Mouse (Mus musculus) megakaryocyte, adult 5-6 weeks (primary cell): Measurements from ENCODE around the gene Polr1a. TPM values are rescaled to one million over a fixed set of nuclear protein-coding genes. Genes with fewer than 3 reads are reported as not detected.

ENCODE experiments used
- ATAC-seq: 2 replicates; pipeline ENCODE4 v1.8.0; 2016; ENCODE audit warnings: mild to moderate bottlenecking, inconsistent platforms; ENCODE audit not compliant: poor library complexity, severe bottlenecking
- total RNA-seq, 2 experiments: library from RNA; stranded (forward) in 1 of 2; stranded (reverse) in 1 of 2; fragments of 153-499, 151-499 nt in 1 of 2; fragments of 221-1000, 200-1000 nt in 1 of 2; gene quantifications; 2 replicates each; pipeline versions ENCODE4 v1.2.3 to v1.2.4; 2015 to 2017

Polr1a gene
- total RNA-seq, 2 experiments from 2014 or later: 20.6 to 52.7 TPM

GRCm38 (mm10) chr6:71994004-71994403 is 85.2 kb downstream of the Polr1a start:
- ATAC-seq: no peak

GRCm38 (mm10) chr6:71995081-71995480 is 86.2 kb downstream of the Polr1a start:
- no peak for ATAC-seq

GRCm38 (mm10) chr6:71997215-71997614 is 88.4 kb downstream of the Polr1a start:
- ATAC-seq: no peak

GRCm38 (mm10) chr6:71999917-72000512 is 91.2 kb downstream of the Polr1a start:
- ATAC-seq: no peak

- no peak for ATAC-seq
These were observed 92.4 kb downstream of the Polr1a start for GRCm38 (mm10) chr6:72001220-72001777.

GRCm38 (mm10) chr6:72007411-72008212 is 98.8 kb downstream of the Polr1a start:
- ATAC-seq: no peak

- no peak for ATAC-seq
These were observed 99.4 kb downstream of the Polr1a start for GRCm38 (mm10) chr6:72008213-72008655.

- no peak for ATAC-seq
These were observed 100.6 kb downstream of the Polr1a start for GRCm38 (mm10) chr6:72009454-72009853.

GRCm38 (mm10) chr6:72014033-72014432 is 105.2 kb downstream of the Polr1a start:
- ATAC-seq: no peak

GRCm38 (mm10) chr6:72018052-72018451 is 109.2 kb downstream of the Polr1a start:
- ATAC-seq: 0 out of 2 replicates have a peak, but pooled peaks have one; percentile 24

- ATAC-seq: peak; percentile 68
These were observed 116.6 kb downstream of the Polr1a start for GRCm38 (mm10) chr6:72025497-72025896.

- ATAC-seq: no peak
These were observed 119.2 kb downstream of the Polr1a start for GRCm38 (mm10) chr6:72028079-72028478.

GRCm38 (mm10) chr6:72029674-72030073 is 120.8 kb downstream of the Polr1a start:
- no peak for ATAC-seq

Other genes with a start within 250 kb of the Polr1a start
- 0.05 TPM in 1 of 2 replicates, not detected in the other for gene Reep1, start 201.5 kb upstream of the Polr1a start, total RNA-seq (2015)
- 0.15 TPM in 1 of 2 replicates, not detected in the other for gene Reep1, start 201.5 kb upstream of the Polr1a start, total RNA-seq (2017)
- gene Mrpl35, start 82.1 kb upstream of the Polr1a start, total RNA-seq (2015): 24.7 and 25.6 TPM in 2 replicates
- gene Mrpl35, start 82.1 kb upstream of the Polr1a start, total RNA-seq (2017): 12.0 and 18.1 TPM in 2 replicates
- 97.2 and 101 TPM in 2 replicates for gene Immt, start 77.7 kb upstream of the Polr1a start, total RNA-seq (2015)
- 76.5 and 88.6 TPM in 2 replicates for gene Immt, start 77.7 kb upstream of the Polr1a start, total RNA-seq (2017)
- 49.9 and 52.8 TPM in 2 replicates for gene Ptcd3, start 303 bp upstream of the Polr1a start, total RNA-seq (2015)
- 63.1 and 72.9 TPM in 2 replicates for gene Ptcd3, start 303 bp upstream of the Polr1a start, total RNA-seq (2017)
- 57.9 and 69.2 TPM in 2 replicates for gene St3gal5, start 188.5 kb downstream of the Polr1a start, total RNA-seq (2015)
- gene St3gal5, start 188.5 kb downstream of the Polr1a start, total RNA-seq (2017): 73.5 and 121 TPM in 2 replicates